Mouse (Mus musculus) CH12.LX (cell line): ENCODE data around the gene Plekhg3. TPM values are rescaled to one million over a fixed set of nuclear protein-coding genes. Genes with fewer than 3 reads are reported as not detected.
A peak's percentile ranks its signal among the peaks of the same experiment; 100 is the strongest.

ENCODE experiments used
- DNase-seq: peaks from one replicate; pipeline ENCODE4 v3.0.0-alpha.2; 2013; ENCODE audit errors: extremely low read depth
- H3K27ac ChIP-seq: 2 replicates; pipeline ENCODE4 v1.5.1; 2012; ENCODE audit warnings: low read depth, mild to moderate bottlenecking, control low read depth, moderate library complexity; ENCODE audit not compliant: insufficient read depth
- H3K27me3 ChIP-seq: replicated peaks from 2 replicates; pipeline ENCODE3; 2012; ENCODE audit warnings: inconsistent platforms
- H3K36me3 ChIP-seq, 2 experiments: replicated peaks in 1 of 2; 2 replicates each; pipeline versions ENCODE3 to v1.6.1; 2012; ENCODE audit warnings: inconsistent platforms in 1 of 2, low read length in 1 of 2, mild to moderate bottlenecking in 1 of 2, mixed read lengths in 1 of 2, moderate library complexity in 1 of 2; ENCODE audit not compliant: control insufficient read depth in 1 of 2, insufficient read depth in 1 of 2
- H3K4me1 ChIP-seq, 2 experiments: 2 replicates each; pipeline ENCODE4 v1.6.1; 2012; ENCODE audit warnings: inconsistent platforms in 1 of 2, moderate library complexity in 1 of 2; ENCODE audit not compliant: insufficient read depth in 2 of 2, control insufficient read depth in 1 of 2
- H3K4me2 ChIP-seq: 2 replicates; pipeline ENCODE4 v1.6.1; 2012; ENCODE audit warnings: low read depth, mild to moderate bottlenecking, control low read depth; ENCODE audit not compliant: poor library complexity, insufficient read depth, severe bottlenecking
- H3K4me3 ChIP-seq, 3 experiments: fragments of 150-350 bp in 1 of 3; sonication (generic) in 1 of 3; replicated peaks in 1 of 3; 2 replicates each; pipeline versions ENCODE3 to v1.5.1; 2011 to 2012; ENCODE audit warnings: low read depth in 2 of 3, low read length in 2 of 3, mild to moderate bottlenecking in 2 of 3, moderate library complexity in 2 of 3, control low read depth in 1 of 3, improper control_type of control experiment in 1 of 3, inconsistent platforms in 1 of 3, mixed read lengths in 1 of 3; ENCODE audit not compliant: poor library complexity in 1 of 3
- H3K79me2 ChIP-seq: replicated peaks from 2 replicates; pipeline ENCODE4 v1.6.1; 2012; ENCODE audit warnings: mild to moderate bottlenecking, moderate library complexity; ENCODE audit not compliant: control insufficient read depth, poor library complexity, insufficient read depth, severe bottlenecking; ENCODE audit errors: extremely low read depth
- H3K9ac ChIP-seq: 2 replicates; pipeline ENCODE4 v1.6.1; 2012; ENCODE audit warnings: low read depth, mild to moderate bottlenecking, control low read depth, moderate library complexity; ENCODE audit not compliant: insufficient read depth
- H3K9me3 ChIP-seq: replicated peaks from 2 replicates; pipeline ENCODE3; 2012; ENCODE audit warnings: low read length, inconsistent platforms, mixed read lengths
- BHLHE40 ChIP-seq: IDR thresholded peaks from 2 replicates; pipeline ENCODE4 v1.6.1; 2011; ENCODE audit warnings: mild to moderate bottlenecking, low read depth, low read length, improper control_type of control experiment
- CHD1 ChIP-seq: IDR thresholded peaks from 2 replicates; pipeline ENCODE4 v1.6.1; 2012; ENCODE audit warnings: low read depth, low read length, improper control_type of control experiment, inconsistent platforms
- GABPA ChIP-seq: IDR thresholded peaks from 2 replicates; pipeline ENCODE4 v1.6.1; 2012; ENCODE audit warnings: low read depth, low read length, improper control_type of control experiment, inconsistent platforms; ENCODE audit not compliant: insufficient replicate concordance
- HCFC1 ChIP-seq: IDR thresholded peaks from 2 replicates; pipeline ENCODE4 v1.6.1; 2012; ENCODE audit warnings: low read depth, mild to moderate bottlenecking, inconsistent platforms, low read length, improper control_type of control experiment
- JUND ChIP-seq: conservative IDR thresholded peaks from 2 replicates; pipeline ENCODE4 v1.6.1; 2011; ENCODE audit warnings: low read depth, low read length, improper control_type of control experiment
- KAT2A ChIP-seq: IDR thresholded peaks from 2 replicates; pipeline ENCODE4 v1.6.1; 2012; ENCODE audit warnings: low read length, improper control_type of control experiment, inconsistent platforms; ENCODE audit not compliant: insufficient replicate concordance
- MAFK ChIP-seq: IDR thresholded peaks from 2 replicates; pipeline ENCODE4 v1.6.1; 2011; ENCODE audit warnings: low read length, improper control_type of control experiment; ENCODE audit not compliant: insufficient replicate concordance
- MAX ChIP-seq: IDR thresholded peaks from 2 replicates; pipeline ENCODE4 v1.6.1; 2011; ENCODE audit warnings: low read length, improper control_type of control experiment
- MAZ ChIP-seq: IDR thresholded peaks from 2 replicates; pipeline ENCODE4 v1.6.1; 2012; ENCODE audit warnings: low read depth, mild to moderate bottlenecking, inconsistent platforms, low read length, improper control_type of control experiment, moderate library complexity
- MEF2A ChIP-seq: IDR thresholded peaks from 2 replicates; pipeline ENCODE4 v1.6.1; 2014; ENCODE audit warnings: low read depth, mild to moderate bottlenecking, inconsistent platforms, low read length, improper control_type of control experiment, borderline replicate concordance
- MYC ChIP-seq: IDR thresholded peaks from 2 replicates; pipeline ENCODE4 v1.6.1; 2011; ENCODE audit warnings: low read depth, mild to moderate bottlenecking, improper control_type of control experiment, low read length
- NELFE ChIP-seq: IDR thresholded peaks from 2 replicates; pipeline ENCODE4 v1.6.1; 2011; ENCODE audit warnings: low read depth, low read length, improper control_type of control experiment
- NRF1 ChIP-seq: IDR thresholded peaks from 2 replicates; pipeline ENCODE4 v1.6.1; 2014; ENCODE audit warnings: low read depth, mild to moderate bottlenecking, inconsistent platforms, low read length, improper control_type of control experiment, moderate library complexity
- RAD21 ChIP-seq: IDR thresholded peaks from 2 replicates; pipeline ENCODE4 v1.6.1; 2011; ENCODE audit warnings: low read depth, mild to moderate bottlenecking, low read length, improper control_type of control experiment, moderate library complexity
- RCOR1 ChIP-seq: conservative IDR thresholded peaks from 2 replicates; pipeline ENCODE4 v1.6.1; 2012; ENCODE audit warnings: low read depth, mild to moderate bottlenecking, inconsistent platforms, low read length, improper control_type of control experiment
- USF1 ChIP-seq: IDR thresholded peaks from 2 replicates; pipeline ENCODE4 v1.6.1; 2014; ENCODE audit warnings: low read depth, mild to moderate bottlenecking, inconsistent platforms, low read length, improper control_type of control experiment
- USF2 ChIP-seq: conservative IDR thresholded peaks from 2 replicates; pipeline ENCODE4 v1.6.1; 2011; ENCODE audit warnings: low read depth, low read length, improper control_type of control experiment
- ZNF384 ChIP-seq: IDR thresholded peaks from 2 replicates; pipeline ENCODE4 v1.6.1; 2012; ENCODE audit warnings: low read depth, low read length, improper control_type of control experiment, inconsistent platforms
- dilution Hi-C: fragments of 300-500 bp; cut with MboI; formaldehyde crosslinking; loops from 2 replicates; pipeline ENCODE4 v1.14.3; 2020; ENCODE audit warnings: low sequenced_read_pairs; ENCODE audit not compliant: extremely low pct_unique_long_range_greater_than_20kb, extremely low pct_ligation_motif_present
- in situ Hi-C: fragments of 300-500 bp; cut with MboI; formaldehyde crosslinking; loops from 3 replicates; pipeline ENCODE4 v1.14.3; 2019; ENCODE audit warnings: low sequenced_read_pairs, low pct_ligation_motif_present, low pct_unique_long_range_greater_than_20kb, mixed read lengths
- polyA plus RNA-seq: library from polyadenylated mRNA; unstranded; fragments of >175 nt; gene quantifications from 2 replicates; pipeline ENCODE4 v1.2.1, GENCODE M21; 2012; ENCODE audit warnings: low read depth; ENCODE audit not compliant: insufficient read length
- total RNA-seq, 2 experiments: library from RNA; depleted of rRNA; stranded (reverse); fragments of 300-350 nt in 1 of 2; fragments of >200 nt in 1 of 2; gene quantifications; 2 replicates each; pipeline ENCODE4 v1.2.3; 2012 to 2014

Gene Plekhg3
- total and polyA plus RNA-seq, 3 experiments, result 0.04 to 6.1 (median 0.27) TPM

GRCm38 (mm10) chr12:76614868-76615579 is 84.3 kb downstream of the Plekhg3 start:
- Histone ChIP-seq H3K4me1 (peaks cover 11% of the 10 kb centered on the region in 2 experiments), H3K9me3 (no peaks in the 10 kb centered on the region), H3K79me2 (no peaks in the 10 kb centered on the region), H3K9ac (no peak overlapping the region), H3K27me3 (peaks cover 8% of the 10 kb centered on the region), H3K36me3 (no peaks in the 10 kb centered on the region), H3K27ac (no peak overlapping the region), H3K4me2 (peak overlapping the region; percentile 37), H3K4me3 (no peak overlapping the region)
- no peak for DNase-seq
- in situ Hi-C loops, result no loop called here
- dilution Hi-C loops, result no loop called here
- TF ChIP-seq KAT2A, result no peak
- no peak for TF ChIP-seq RAD21
- no peak for TF ChIP-seq NELFE
- TF ChIP-seq USF2, result no peak
- TF ChIP-seq MAZ, result no peak
- TF ChIP-seq NRF1, result no peak
- no peak for TF ChIP-seq MAX
- no peak for TF ChIP-seq RCOR1
- no peak for TF ChIP-seq MAFK
- no peak for TF ChIP-seq CHD1

GRCm38 (mm10) chr12:76615580-76615937 is 84.9 kb downstream of the Plekhg3 start:
- in situ Hi-C loops, result no loop called here
- no peak overlapping the region for H3K4me2 ChIP-seq
- H3K4me1 ChIP-seq, result peaks cover 11% of the 10 kb centered on the region in 2 experiments
- H3K4me3 ChIP-seq, result no peak overlapping the region
- H3K9me3 ChIP-seq, result no peaks in the 10 kb centered on the region
- dilution Hi-C loops, result no loop called here
- H3K27ac ChIP-seq, result no peak overlapping the region
- no peak for DNase-seq
- no peak for TF ChIP-seq USF2
- TF ChIP-seq MYC, result no peak
- TF ChIP-seq BHLHE40, result no peak
- TF ChIP-seq ZNF384, result no peak
- TF ChIP-seq KAT2A, result no peak
- no peak for TF ChIP-seq MAX
- no peak for TF ChIP-seq GABPA
- TF ChIP-seq MEF2A, result no peak
- no peak for TF ChIP-seq NELFE
- no peak for TF ChIP-seq HCFC1
- TF ChIP-seq JUND, result no peak
- TF ChIP-seq USF1, result no peak
- H3K9ac ChIP-seq, result no peak overlapping the region
- H3K36me3 ChIP-seq, result no peaks in the 10 kb centered on the region
- no peaks in the 10 kb centered on the region for H3K79me2 ChIP-seq
- peaks cover 11% of the 10 kb centered on the region for H3K27me3 ChIP-seq
